Mouse (Mus musculus): ENCODE data around the gene Tcea2.

- TF ChIP-seq POLR2AphosphoS5 (IDR thresholded peaks at IDR 0.05; ENCODE audit: insufficient replicate concordance, low read depth, low read length): no peak
- TF ChIP-seq CTCF (IDR thresholded peaks at IDR 0.05; ENCODE audit: low read depth, low read length): no peak
- no peak for TF ChIP-seq GATA1 (IDR thresholded peaks at IDR 0.05; ENCODE audit: borderline replicate concordance, low read length)
- no peak for TF ChIP-seq TAL1 (conservative IDR thresholded peaks at IDR 0.05; ENCODE audit: low read depth, low read length)
- no peak for TF ChIP-seq GATA2 (IDR thresholded peaks at IDR 0.05; ENCODE audit: borderline replicate concordance, low read depth, low read length)
Observed at GRCm38 (mm10) chr2:181658528-181658927, 21.6 kb upstream of the Tcea2 start.

Data from G1E (cell line).